Mouse (Mus musculus): ENCODE results near the gene Fam120a. TPM values are rescaled to one million over a fixed set of nuclear protein-coding genes. Genes with fewer than 3 reads are reported as not detected.

Fam120a gene
- polyA plus RNA-seq, 1 experiment from 2014 or later = 164 TPM

DNA sequence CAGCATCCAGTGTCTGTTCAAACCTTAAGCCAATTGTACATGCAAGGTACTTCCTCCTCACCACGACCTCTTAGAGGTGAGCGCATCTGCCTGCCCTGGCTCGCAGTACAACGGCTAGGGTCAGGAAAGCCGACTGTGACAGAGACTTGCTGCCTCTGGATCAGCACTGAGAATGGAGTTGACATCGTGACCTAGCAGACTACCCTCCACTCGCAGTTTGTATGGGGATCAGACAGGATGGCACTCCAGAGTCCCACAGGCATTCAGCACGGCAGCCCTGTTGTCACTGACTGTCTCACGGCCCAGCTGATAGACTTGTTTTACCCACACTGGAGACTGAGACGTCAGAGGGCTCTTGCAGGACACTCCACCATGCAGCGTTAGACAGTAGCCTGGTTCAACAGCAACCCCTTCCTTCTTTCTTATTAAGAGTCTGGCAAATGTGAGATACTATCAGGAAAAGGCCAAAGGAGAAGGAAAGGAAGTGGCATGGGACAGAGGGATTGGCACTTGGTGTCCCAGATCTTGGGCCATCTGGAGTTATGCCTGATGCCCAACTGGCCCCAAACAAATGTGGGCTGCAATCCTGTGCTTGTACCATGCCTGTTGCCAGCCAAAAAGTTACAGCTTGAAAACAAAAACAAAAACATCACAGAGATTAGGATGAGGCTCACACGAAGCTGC lies 103.0 kb downstream of the Fam120a start:
- WGBS (ENCODE audit: missing documents) = 85% methylated on average over 12 of the region's 12 CpGs
- H3K27ac ChIP-seq = no peak overlapping the region
- H3K36me3 ChIP-seq (ENCODE audit: inconsistent target) = no peaks in the 10 kb centered on the region
- H3K79me2 ChIP-seq (ENCODE audit: inconsistent target) = peaks cover 99% of the 10 kb centered on the region
- no peak overlapping the region for H3K4me3 ChIP-seq (ENCODE audit: inconsistent target)

DNA sequence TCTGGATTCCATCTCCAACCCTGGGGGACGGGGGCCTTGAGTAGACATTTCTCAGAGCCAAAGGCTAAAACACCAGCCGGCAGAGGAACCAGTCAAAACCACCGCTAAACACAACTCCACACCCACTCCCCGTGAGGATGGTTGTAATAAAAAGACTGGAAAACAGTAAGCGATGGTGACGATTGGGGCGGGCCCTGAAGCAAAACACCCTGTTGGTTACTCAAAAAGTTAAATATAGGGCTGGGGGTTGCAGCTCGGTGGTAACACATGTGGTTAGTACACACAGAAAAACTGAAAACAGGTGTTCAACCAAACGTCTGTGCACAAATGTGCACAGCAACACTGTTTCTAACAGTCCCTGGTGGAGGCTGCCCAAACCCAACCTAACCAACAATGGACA lies 104.3 kb downstream of the Fam120a start:
- Histone ChIP-seq H3K27ac (no peak overlapping the region), H3K79me2 (ENCODE audit: inconsistent target) (peaks cover 99% of the 10 kb centered on the region), H3K4me3 (ENCODE audit: inconsistent target) (no peak overlapping the region), H3K36me3 (ENCODE audit: inconsistent target) (no peaks in the 10 kb centered on the region)
- 64% methylated on average over 9 of the region's 9 CpGs for WGBS (ENCODE audit: missing documents)

DNA sequence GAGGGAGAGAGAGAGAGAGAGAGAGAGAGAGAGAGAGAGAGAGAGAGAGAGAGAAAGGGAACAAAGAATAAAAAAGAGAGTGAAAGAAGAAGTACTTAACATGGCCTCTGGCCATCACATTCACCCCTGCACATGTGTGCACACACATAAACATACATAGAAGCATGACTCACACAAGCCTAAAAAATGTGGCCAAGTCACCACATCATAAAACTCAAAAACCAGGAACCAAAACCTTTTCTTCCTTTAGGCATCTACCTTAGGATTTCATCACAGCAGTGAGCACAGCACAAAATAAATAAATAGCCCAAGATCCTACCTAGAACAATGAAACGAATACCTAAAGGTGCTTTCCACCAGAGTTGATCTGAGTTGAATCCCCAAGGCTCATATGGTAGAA lies 105.9 kb downstream of the Fam120a start:
- H3K4me3 ChIP-seq (ENCODE audit: inconsistent target) = no peak overlapping the region
- 80% methylated on average over 1 of the region's 1 CpGs for WGBS (ENCODE audit: missing documents)
- H3K36me3 ChIP-seq (ENCODE audit: inconsistent target) = no peaks in the 10 kb centered on the region

DNA sequence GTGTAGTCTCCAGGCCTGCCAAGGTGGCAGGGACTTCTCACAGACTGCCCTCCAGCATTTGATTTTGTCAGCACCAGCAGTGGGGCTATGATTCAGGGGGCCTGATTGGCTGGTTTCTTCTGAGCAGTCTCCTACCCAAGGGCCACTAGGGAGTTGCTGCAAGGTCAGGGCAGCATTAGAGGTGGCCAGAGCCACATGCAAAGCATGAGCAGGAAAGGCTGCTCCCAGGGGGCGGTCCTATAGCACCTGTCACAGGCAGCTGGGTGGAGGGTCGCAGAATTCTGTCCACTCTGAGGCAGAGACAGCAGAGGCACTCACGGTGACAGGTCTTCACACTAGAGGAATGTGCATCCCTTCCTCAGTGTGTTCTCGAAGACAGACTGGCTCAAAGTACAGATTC lies 109.0 kb downstream of the Fam120a start:
- Histone ChIP-seq H3K79me2 (ENCODE audit: inconsistent target) (peaks cover 100% of the 10 kb centered on the region), H3K4me3 (ENCODE audit: inconsistent target) (no peak overlapping the region), H3K36me3 (ENCODE audit: inconsistent target) (no peaks in the 10 kb centered on the region), H3K27ac (no peak overlapping the region)
- 95% methylated on average over 4 of the region's 4 CpGs for WGBS (ENCODE audit: missing documents)

More for the DNA sequence above, 105.9 kb downstream of the Fam120a start:
- no peak overlapping the region for H3K27ac ChIP-seq
- H3K79me2 ChIP-seq (ENCODE audit: inconsistent target) = peaks cover 99% of the 10 kb centered on the region

DNA sequence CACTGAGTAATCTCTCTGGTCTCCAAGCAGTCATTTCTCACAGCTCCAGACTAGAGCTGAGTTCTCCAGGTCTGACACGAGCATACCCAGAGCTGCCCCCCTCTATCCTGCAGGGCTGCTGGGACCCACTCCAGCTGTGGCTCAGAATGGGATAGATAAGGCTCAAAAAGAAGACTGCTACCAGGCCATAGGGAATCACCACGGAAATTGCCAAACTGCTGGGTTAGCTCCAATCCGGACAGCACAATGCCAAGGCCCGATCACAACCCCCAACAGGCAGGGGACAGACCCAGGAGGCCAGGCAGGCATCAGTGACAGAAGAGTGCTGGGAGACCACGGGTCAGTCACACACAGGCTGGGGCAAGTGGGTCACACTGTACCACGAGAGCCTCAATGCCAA lies 109.8 kb downstream of the Fam120a start:
- 89% methylated on average over 6 of the region's 6 CpGs for WGBS (ENCODE audit: missing documents)
- Histone ChIP-seq H3K36me3 (ENCODE audit: inconsistent target) (no peaks in the 10 kb centered on the region), H3K79me2 (ENCODE audit: inconsistent target) (peaks cover 100% of the 10 kb centered on the region), H3K4me3 (ENCODE audit: inconsistent target) (no peak overlapping the region), H3K27ac (no peak overlapping the region)

DNA sequence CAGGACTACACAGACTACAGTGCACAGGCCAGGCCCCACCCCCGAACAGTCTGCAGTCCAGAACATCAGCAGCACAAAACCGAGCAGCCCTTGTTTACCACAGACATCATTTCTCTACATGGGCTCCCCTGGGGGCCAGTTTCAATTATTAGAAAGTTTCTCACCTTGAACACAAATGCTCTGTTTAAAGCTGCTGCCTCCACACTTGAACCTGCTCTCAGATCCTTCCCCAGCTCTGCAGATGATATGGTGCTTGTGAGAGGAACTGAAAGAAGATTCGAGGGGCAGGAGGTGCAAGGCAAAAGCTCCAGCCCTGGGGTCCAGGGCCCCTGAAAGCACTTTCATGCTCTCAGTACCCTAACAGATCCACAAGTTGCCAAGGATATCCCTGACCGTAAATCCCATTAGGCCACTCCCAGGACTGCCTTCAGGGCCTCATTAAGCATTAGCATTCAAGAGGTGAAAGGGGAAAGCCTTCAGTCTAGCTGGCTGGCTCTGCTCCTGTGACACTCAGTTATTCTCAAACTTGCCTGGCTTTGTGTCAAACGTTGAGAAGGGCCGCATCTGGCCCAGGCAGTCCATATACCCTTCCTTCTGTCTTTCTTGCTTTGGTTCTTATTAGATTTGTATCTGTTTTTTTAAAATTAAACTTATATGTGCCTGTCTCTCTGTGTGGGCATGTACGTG lies 110.4 kb downstream of the Fam120a start:
- H3K79me2 ChIP-seq (ENCODE audit: inconsistent target) = peaks cover 100% of the 10 kb centered on the region
- 69% methylated on average over 6 of the region's 7 CpGs for WGBS (ENCODE audit: missing documents)
- H3K36me3 ChIP-seq (ENCODE audit: inconsistent target) = no peaks in the 10 kb centered on the region
- H3K4me3 ChIP-seq (ENCODE audit: inconsistent target) = no peak overlapping the region
- H3K27ac ChIP-seq = no peak overlapping the region

DNA sequence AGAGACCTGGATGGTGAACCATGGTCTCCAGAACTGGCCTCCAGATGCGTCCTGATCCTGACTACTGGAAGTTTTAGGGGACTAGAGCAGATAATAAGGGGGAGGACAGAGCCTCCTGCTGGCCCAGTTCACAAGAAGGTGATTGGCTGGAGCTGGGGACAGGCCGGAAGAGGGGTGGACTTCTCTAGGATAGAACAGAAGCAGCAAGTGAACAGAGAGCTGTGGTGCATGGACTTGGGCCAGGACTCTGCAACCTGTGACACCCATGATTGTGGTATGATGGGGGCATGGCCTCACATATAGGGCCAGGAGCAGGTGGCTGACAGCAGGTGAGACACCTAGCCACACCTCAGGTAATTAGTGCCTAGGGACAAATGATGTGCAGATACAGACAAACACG lies 113.9 kb downstream of the Fam120a start:
- Histone ChIP-seq H3K27ac (no peak overlapping the region), H3K79me2 (ENCODE audit: inconsistent target) (peaks cover 100% of the 10 kb centered on the region), H3K36me3 (ENCODE audit: inconsistent target) (no peaks in the 10 kb centered on the region), H3K4me3 (ENCODE audit: inconsistent target) (no peak overlapping the region)
- WGBS (ENCODE audit: missing documents) = 94% methylated on average over 3 of the region's 3 CpGs

DNA sequence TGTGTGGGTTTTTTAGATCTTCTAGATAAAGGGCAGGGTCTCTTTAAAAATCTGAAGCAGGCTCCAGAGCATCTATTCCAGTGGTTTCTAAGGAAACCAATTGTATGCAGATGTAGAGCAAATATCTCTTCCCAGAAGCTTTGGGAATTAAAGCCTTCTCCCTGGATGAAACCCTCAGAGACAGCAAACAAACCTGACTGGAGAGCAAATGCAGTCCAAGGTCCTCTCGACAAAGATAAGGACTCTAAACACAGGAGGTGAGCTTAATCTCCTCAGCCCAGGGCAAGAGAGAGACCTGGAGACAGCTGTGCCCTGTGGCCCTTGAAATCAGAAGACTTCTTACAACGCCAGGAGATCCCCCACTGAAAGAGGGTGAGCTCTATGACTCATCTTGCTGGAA lies 114.3 kb downstream of the Fam120a start:
- Histone ChIP-seq H3K36me3 (ENCODE audit: inconsistent target) (no peaks in the 10 kb centered on the region), H3K4me3 (ENCODE audit: inconsistent target) (no peak overlapping the region), H3K79me2 (ENCODE audit: inconsistent target) (peaks cover 98% of the 10 kb centered on the region), H3K27ac (no peak overlapping the region)
- WGBS (ENCODE audit: missing documents) = 74% methylated on average over 2 of the region's 2 CpGs

DNA sequence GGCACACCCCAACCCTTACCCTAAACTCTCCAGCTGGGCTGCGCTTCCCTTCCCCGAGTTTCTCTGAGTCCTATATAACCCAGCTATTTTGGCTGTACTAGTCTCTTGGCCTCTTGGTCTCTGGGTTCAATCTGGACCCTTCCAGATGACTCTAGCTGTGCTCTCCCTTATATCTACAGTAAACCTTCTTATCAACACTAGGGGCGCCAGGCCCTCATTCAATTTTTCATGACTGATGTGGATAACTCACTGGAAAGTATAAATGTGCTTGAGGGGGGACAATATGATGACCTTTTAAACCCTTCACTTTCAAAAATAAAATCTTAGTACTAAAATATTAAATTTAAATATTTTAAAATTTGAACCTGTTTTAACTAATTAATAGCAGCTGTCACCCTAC lies 115.0 kb downstream of the Fam120a start:
- Histone ChIP-seq H3K4me3 (ENCODE audit: inconsistent target) (no peak overlapping the region), H3K79me2 (ENCODE audit: inconsistent target) (peaks cover 98% of the 10 kb centered on the region), H3K27ac (no peak overlapping the region), H3K36me3 (ENCODE audit: inconsistent target) (no peaks in the 10 kb centered on the region)
- WGBS (ENCODE audit: missing documents) = 70% methylated on average over 3 of the region's 3 CpGs

DNA sequence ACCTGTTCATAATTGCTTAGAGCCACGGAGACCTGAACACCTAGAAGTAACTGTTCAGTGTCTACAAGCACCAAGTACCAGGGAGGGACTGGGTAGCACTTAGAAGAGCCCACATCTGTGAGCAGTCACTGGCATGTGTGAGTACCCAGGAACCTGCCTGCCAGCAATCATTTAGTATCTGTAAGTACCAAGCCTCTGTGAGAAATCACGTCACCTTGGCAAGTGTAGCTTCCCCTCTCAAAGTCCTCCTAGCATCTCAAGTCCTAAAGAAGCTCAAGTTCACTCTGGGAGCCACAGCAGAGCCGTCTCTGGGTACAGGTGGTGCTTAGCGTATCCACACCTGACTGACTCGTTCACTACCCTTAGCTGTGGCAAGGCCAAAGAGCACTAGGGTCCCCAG lies 116.1 kb downstream of the Fam120a start:
- WGBS (ENCODE audit: missing documents) = 94% methylated on average over 5 of the region's 5 CpGs

DNA sequence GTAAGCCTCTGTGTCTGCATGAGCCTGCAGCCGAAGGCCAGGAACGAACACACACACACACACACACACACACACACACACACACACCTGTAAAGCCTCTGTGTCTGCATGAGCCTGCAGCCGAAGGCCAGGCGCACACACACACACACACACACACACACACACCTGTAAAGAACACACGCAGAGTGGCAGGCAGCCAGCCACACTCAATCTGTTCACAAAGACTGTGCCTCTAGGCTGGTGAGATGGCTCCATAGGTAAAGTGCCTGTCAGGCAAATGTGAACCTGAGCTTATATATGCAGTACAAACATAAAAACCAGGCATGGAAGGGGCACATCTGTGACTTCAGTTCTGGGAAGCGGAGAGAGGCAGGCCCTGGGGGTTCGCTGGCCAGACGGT lies 117.0 kb downstream of the Fam120a start:
- Histone ChIP-seq H3K4me3 (ENCODE audit: inconsistent target) (no peak overlapping the region), H3K36me3 (ENCODE audit: inconsistent target) (no peaks in the 10 kb centered on the region), H3K79me2 (ENCODE audit: inconsistent target) (peaks cover 98% of the 10 kb centered on the region), H3K27ac (no peak overlapping the region)
- 88% methylated on average over 4 of the region's 8 CpGs for WGBS (ENCODE audit: missing documents)

More for the DNA sequence above, 116.1 kb downstream of the Fam120a start:
- no peak overlapping the region for H3K27ac ChIP-seq
- H3K4me3 ChIP-seq (ENCODE audit: inconsistent target) = no peak overlapping the region
- peaks cover 98% of the 10 kb centered on the region for H3K79me2 ChIP-seq (ENCODE audit: inconsistent target)
- H3K36me3 ChIP-seq (ENCODE audit: inconsistent target) = no peaks in the 10 kb centered on the region

DNA sequence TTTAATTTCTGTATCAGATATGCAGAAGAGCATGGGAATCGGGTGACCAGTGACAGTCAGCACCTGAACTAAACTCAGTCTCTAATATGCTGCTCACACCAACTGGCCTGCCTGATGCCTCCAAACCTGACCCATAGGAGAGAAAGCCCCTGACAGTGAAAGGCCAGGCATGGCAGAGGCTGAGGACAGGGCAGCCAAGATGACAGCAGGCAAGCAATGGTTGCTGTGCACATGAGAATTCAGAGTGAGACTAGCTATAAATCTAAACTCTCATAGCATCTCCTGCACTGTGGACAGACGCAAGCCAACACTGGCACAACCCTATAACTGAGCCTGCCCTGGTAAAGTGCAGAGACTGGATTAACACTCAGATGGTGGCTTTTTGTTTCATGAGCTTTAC lies 117.5 kb downstream of the Fam120a start:
- H3K4me3 ChIP-seq (ENCODE audit: inconsistent target) = no peak overlapping the region
- no peak overlapping the region for H3K27ac ChIP-seq
- peaks cover 98% of the 10 kb centered on the region for H3K79me2 ChIP-seq (ENCODE audit: inconsistent target)
- WGBS (ENCODE audit: missing documents) = 91% methylated on average over 2 of the region's 2 CpGs
- no peaks in the 10 kb centered on the region for H3K36me3 ChIP-seq (ENCODE audit: inconsistent target)

DNA sequence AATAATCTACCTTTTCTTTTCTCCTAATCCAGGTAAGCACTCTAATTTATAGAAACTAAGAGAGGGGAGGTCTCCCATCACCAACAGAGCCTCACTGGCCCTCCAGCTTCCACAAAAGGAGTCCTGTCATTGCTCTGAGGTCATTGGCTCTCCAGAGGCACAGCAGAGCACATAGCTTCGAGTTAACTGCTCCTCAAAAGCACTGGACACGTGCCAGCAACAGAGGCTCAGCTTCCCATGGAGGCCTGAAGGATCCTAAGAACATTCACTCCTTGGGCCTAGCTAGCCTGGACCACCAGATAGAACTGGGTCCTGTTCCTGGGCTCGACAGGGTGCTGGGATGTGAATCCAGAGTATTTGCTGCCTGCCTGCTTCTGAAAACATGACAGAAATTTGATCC lies 118.7 kb downstream of the Fam120a start:
- WGBS (ENCODE audit: missing documents) = 70% methylated on average over 3 of the region's 3 CpGs
- no peak overlapping the region for H3K27ac ChIP-seq
- H3K36me3 ChIP-seq (ENCODE audit: inconsistent target) = no peaks in the 10 kb centered on the region
- peaks cover 98% of the 10 kb centered on the region for H3K79me2 ChIP-seq (ENCODE audit: inconsistent target)
- no peak overlapping the region for H3K4me3 ChIP-seq (ENCODE audit: inconsistent target)

DNA sequence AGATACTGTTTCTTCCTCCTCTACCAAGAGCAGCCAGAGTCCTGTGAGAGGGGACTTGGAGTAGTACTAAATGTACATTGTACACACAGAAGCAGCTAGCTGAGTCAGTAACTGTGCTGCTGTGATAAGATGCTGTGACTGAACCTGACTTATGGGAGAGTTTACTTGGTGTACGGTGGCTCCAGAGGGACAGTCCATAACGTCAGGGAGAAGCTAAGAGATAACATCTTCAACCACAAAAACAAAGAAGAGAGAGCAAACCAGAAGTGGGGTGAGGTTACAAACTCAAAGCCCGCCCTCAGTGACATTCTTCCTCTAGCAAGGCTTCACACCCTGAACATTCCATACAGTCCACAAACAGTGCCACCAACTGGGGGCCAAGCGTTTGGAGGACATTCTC lies 122.5 kb downstream of the Fam120a start:
- H3K36me3 ChIP-seq (ENCODE audit: inconsistent target) = no peaks in the 10 kb centered on the region
- H3K27ac ChIP-seq = no peak overlapping the region
- 62% methylated on average over 3 of the region's 4 CpGs for whole genome bisulfite sequencing (ENCODE audit: missing documents)
- no peak overlapping the region for H3K4me3 ChIP-seq (ENCODE audit: inconsistent target)
- H3K79me2 ChIP-seq (ENCODE audit: inconsistent target) = peaks cover 95% of the 10 kb centered on the region

DNA sequence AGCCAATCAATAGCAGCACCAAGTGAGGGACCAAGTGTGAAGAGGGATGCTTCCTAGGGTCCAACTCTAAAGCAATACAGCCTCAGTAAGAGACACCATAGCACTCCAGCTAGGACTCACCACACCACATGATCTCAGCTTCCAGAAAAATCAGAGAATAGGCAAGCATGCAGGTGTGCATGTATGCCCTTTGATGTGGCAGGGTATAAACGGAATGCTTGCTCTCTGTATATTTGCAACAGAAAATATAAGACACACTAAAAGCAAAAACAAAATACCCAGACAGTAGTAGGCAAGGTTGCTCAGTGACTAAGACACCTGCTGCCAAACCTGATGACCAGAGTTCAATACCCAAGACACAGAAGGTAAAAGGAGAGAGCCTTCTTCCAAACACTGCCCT lies 124.3 kb downstream of the Fam120a start:
- peaks cover 97% of the 10 kb centered on the region for H3K79me2 ChIP-seq (ENCODE audit: inconsistent target)
- WGBS (ENCODE audit: missing documents) = 100% methylated on average over 1 of the region's 1 CpGs
- H3K4me3 ChIP-seq (ENCODE audit: inconsistent target) = no peak overlapping the region
- H3K36me3 ChIP-seq (ENCODE audit: inconsistent target) = no peaks in the 10 kb centered on the region
- no peak overlapping the region for H3K27ac ChIP-seq
